Mouse (Mus musculus) embryonic fibroblast, embryonic 13.5 days (primary cell): ENCODE measurements around the gene Nlk. TPM values are rescaled to one million over a fixed set of nuclear protein-coding genes. Genes with fewer than 3 reads are reported as not detected.
"Not testable (repeated sequence)": the region's sequence is repeated elsewhere in the genome, so short reads cannot be mapped to it uniquely, and the experiment has no call there.

Experiments used
- H3K27ac ChIP-seq: 2 replicates; pipeline ENCODE4 v1.5.1; 2012; ENCODE audit warnings: low read length, control low read depth, inconsistent platforms; ENCODE audit not compliant: insufficient read depth
- H3K4me1 ChIP-seq: 2 replicates; pipeline ENCODE4 v1.6.1; 2011; ENCODE audit warnings: low read length; ENCODE audit not compliant: control insufficient read depth, insufficient read depth
- H3K4me3 ChIP-seq: 2 replicates; pipeline ENCODE4 v1.5.1; 2011; ENCODE audit warnings: mild to moderate bottlenecking, control low read depth, low read length; ENCODE audit not compliant: insufficient read depth
- CTCF ChIP-seq: IDR thresholded peaks from 2 replicates; pipeline ENCODE4 v1.5.1; 2011; ENCODE audit warnings: mild to moderate bottlenecking, control low read depth, low read length, moderate library complexity, borderline replicate concordance; ENCODE audit not compliant: insufficient read depth
- POLR2A ChIP-seq: IDR thresholded peaks from 2 replicates; pipeline ENCODE4 v1.6.1; 2011; ENCODE audit warnings: low read depth, mild to moderate bottlenecking, control low read depth, low read length, moderate library complexity
- polyA plus RNA-seq: library from polyadenylated mRNA; stranded (reverse); fragments of >200 nt; gene quantifications from 2 replicates; pipeline ENCODE4 v1.2.4, GENCODE M21; 2011; ENCODE audit warnings: low read depth; ENCODE audit not compliant: missing spikeins, insufficient read length

Nlk gene
- polyA plus RNA-seq, 1 experiment: 13.8 TPM

- Histone ChIP-seq H3K4me1 (no peaks in the 10 kb centered on the region; the same call in 1 of the 2 replicates), H3K4me3 (peak overlapping the region; percentile 80), H3K27ac (peak overlapping the region; percentile 72)
- no peak for TF ChIP-seq CTCF
- peak; percentile 42; the same call in 1 of the 2 replicates for TF ChIP-seq POLR2A
Observed at GRCm38 (mm10) chr11:78535376-78536079, 161.6 kb downstream of the Nlk start.

GRCm38 (mm10) chr11:78534516-78534915 lies 162.7 kb downstream of the Nlk start:
- H3K27ac ChIP-seq: 0 out of 2 replicates have a peak overlapping the region, but pooled peaks have one; percentile 72
- no peak; the same call in 1 of the 2 replicates for TF ChIP-seq CTCF
- no peak for TF ChIP-seq POLR2A
- H3K4me3 ChIP-seq: peak overlapping the region; percentile 80
- H3K4me1 ChIP-seq: no peaks in the 10 kb centered on the region; the same call in 1 of the 2 replicates

- not testable (repeated sequence) for H3K27ac ChIP-seq, H3K4me1 ChIP-seq, H3K4me3 ChIP-seq
Observed at GRCm38 (mm10) chr11:78531515-78531914, 165.7 kb downstream of the Nlk start.

- Histone ChIP-seq H3K4me3 (no peak overlapping the region), H3K27ac (no peak overlapping the region), H3K4me1 (no peaks in the 10 kb centered on the region)
- TF ChIP-seq POLR2A (no peak), CTCF (no peak)
Observed at GRCm38 (mm10) chr11:78531046-78531445, 166.1 kb downstream of the Nlk start.

GRCm38 (mm10) chr11:78530001-78530400 lies 167.2 kb downstream of the Nlk start:
- no peak for TF ChIP-seq POLR2A
- TF ChIP-seq CTCF: no peak
- H3K27ac ChIP-seq: no peak overlapping the region
- no peak overlapping the region for H3K4me3 ChIP-seq
- H3K4me1 ChIP-seq: no peaks in the 10 kb centered on the region

GRCm38 (mm10) chr11:78528714-78529113 lies 168.5 kb downstream of the Nlk start:
- peaks cover 1% of the 10 kb centered on the region; the same call in 1 of the 2 replicates for H3K4me1 ChIP-seq
- no peak overlapping the region for H3K4me3 ChIP-seq
- TF ChIP-seq CTCF (no peak), POLR2A (no peak)
- no peak overlapping the region for H3K27ac ChIP-seq

- TF ChIP-seq POLR2A: no peak
- no peak for TF ChIP-seq CTCF
- peaks cover 6% of the 10 kb centered on the region; the same call in 1 of the 2 replicates for H3K4me1 ChIP-seq
- H3K4me3 ChIP-seq: no peak overlapping the region
- H3K27ac ChIP-seq: peak overlapping the region; percentile 91
Observed at GRCm38 (mm10) chr11:78524838-78525237, 172.3 kb downstream of the Nlk start.

- no peak overlapping the region for H3K4me3 ChIP-seq
Observed at GRCm38 (mm10) chr11:78523241-78523955, 173.8 kb downstream of the Nlk start.

GRCm38 (mm10) chr11:78522481-78522997 lies 174.6 kb downstream of the Nlk start:
- Histone ChIP-seq H3K4me3 (no peak overlapping the region), H3K4me1 (peaks cover 6% of the 10 kb centered on the region; the same call in 1 of the 2 replicates), H3K27ac (peak overlapping the region; percentile 91)
- no peak for TF ChIP-seq CTCF

More at GRCm38 (mm10) chr11:78523241-78523955, 173.8 kb downstream of the Nlk start:
- TF ChIP-seq POLR2A (no peak; the same call in 1 of the 2 replicates), CTCF (no peak)
- peak overlapping the region; percentile 91 for H3K27ac ChIP-seq
- H3K4me1 ChIP-seq: peaks cover 6% of the 10 kb centered on the region; the same call in 1 of the 2 replicates

GRCm38 (mm10) chr11:78521880-78522279 lies 175.3 kb downstream of the Nlk start:
- H3K4me3 ChIP-seq: no peak overlapping the region
- H3K4me1 ChIP-seq: peaks cover 6% of the 10 kb centered on the region; the same call in 1 of the 2 replicates
- TF ChIP-seq POLR2A: no peak
- TF ChIP-seq CTCF: no peak
- H3K27ac ChIP-seq: peak overlapping the region; percentile 91
